Mouse (Mus musculus): Measurements from ENCODE around the gene Sirt3.

- TF ChIP-seq EP300 (IDR thresholded peaks at IDR 0.05; ENCODE audit: insufficient read depth, low read depth, low read length) (no peak), POLR2A (IDR thresholded peaks at IDR 0.05; ENCODE audit: insufficient read depth, low read length) (no peak), CTCF (IDR thresholded peaks at IDR 0.05; ENCODE audit: low read depth, low read length) (no peak)
These were observed 23.6 kb upstream of the Sirt3 start for GRCm38 (mm10) chr7:140905642-140906081.
